Mouse (Mus musculus): Measurements from ENCODE around the gene Pde4c. TPM values are rescaled to one million over a fixed set of nuclear protein-coding genes. Genes with fewer than 3 reads are reported as not detected.

Pde4c gene
- total and polyA plus RNA-seq, 2 experiments from 2014 or later, result 0.23 to 0.48 TPM

DNA sequence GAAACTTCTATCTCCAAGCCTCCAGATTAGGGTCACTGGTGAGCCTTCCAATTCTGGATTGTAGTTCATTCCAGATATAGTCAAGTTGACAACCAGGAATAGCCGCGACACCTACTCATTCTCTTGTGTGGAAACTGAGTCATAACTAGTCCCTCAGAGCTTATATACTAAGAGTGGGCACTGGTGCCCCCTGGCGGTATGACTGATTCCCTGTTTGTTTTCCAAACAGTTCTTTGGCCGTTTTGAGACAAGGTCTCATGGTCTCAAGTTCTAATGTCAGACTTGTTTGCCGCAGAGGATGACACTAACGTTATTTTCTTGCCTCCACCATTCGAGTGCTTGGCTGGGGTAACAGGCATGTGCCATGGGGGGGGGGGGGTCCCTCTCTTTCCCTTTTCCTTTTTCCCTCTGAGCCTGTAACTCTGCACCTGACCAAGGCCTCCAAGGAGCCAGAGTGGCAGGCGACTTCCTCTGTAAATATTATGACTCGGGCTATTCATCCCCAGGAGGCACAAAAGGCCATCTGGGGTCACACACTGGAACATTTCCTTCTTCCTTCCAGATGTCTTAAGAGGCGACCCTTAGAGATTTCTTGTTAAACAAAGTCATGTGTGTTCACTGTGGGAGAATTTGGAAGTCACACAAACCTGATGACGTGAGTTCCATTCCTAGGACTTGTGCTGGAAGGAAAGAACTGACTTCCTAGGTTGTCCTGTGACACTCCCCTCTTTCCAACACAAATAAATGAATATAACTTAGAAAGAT, 28.7 kb downstream of the Pde4c start:
- Histone ChIP-seq H3K4me2 (ENCODE audit: low read depth) (no peak overlapping the region), H3K4me1 (ENCODE audit: insufficient read depth) (peaks cover 7% of the 10 kb centered on the region), H3K9me3 (ENCODE audit: low read length) (no peaks in the 10 kb centered on the region), H3K27me3 (ENCODE audit: insufficient read depth, low read length) (no peaks in the 10 kb centered on the region), H3K4me3 (ENCODE audit: low read depth, low read length) (no peak overlapping the region), H3K27ac (ENCODE audit: low read depth, low read length) (no peak overlapping the region), H3K36me3 (ENCODE audit: insufficient read depth) (peaks cover 14% of the 10 kb centered on the region), H3K9ac (no peak overlapping the region)
- DNase-seq, result peak; percentile 74
- no peak for ATAC-seq
- peak; percentile 77 for TF ChIP-seq CTCF (IDR thresholded peaks at IDR 0.05; ENCODE audit: low read depth)
- WGBS, result 41% methylated on average over 11 of the region's 11 CpGs

- 36% methylated on average over 21 of the region's 21 CpGs for WGBS
- peak overlapping the region; percentile 10; the same call in 1 of the 2 replicates for H3K27ac ChIP-seq (ENCODE audit: low read depth, low read length)
- DNase-seq, result peak; percentile 13
Measured at GRCm38 (mm10) chr8:70753151-70753550, 29.6 kb downstream of the Pde4c start.

DNA sequence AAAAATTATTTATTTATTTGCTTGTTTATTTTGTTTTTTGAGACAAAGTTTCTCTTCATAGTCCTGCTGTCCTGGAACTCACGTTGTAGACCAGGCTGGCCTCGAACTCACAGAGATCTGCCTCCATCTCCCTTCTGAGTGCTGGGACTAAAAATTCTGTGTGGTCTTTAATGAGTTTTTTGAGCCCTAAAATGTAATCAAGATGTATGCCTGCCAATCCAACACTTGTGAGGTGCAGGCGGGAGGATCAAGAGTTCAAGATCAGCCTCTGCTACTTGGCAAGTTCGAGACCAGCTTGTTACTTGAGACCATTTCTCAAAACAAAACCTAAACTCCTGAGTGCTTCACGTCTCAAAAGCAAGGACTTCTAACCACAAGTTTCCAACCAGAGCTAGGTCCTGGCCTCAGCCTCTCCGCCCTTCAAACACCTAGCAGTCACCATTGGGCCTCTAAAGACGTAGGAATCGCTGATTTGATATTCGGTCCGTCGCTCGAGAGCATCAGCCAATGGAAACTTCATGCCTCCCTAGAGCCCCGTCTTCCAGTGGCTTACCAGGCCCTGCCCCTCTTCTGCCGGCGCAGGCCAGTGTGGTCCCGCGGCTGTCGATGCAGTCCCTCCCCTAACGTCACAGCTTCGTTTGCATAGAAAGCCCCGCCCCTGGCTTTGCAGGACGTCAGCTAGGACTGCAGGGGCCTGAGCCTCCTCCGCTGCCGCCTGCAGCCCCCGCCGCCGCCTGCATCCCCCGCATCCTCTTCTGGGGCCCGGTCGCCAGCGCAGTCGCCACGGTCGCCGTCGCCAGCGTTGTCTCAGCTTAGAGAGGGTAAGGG, 30.7 kb downstream of the Pde4c start, which contains the start of gene Rab3a:
TSS of gene Rab3a (plus strand) at position 637 of the 828 bp plus-strand sequence.
- H3K36me3 ChIP-seq (ENCODE audit: insufficient read depth), result peaks cover 32% of the 10 kb centered on the region
- H3K4me2 ChIP-seq (ENCODE audit: low read depth), result peak within 1 kb of the TSS; percentile 67
- ATAC-seq, result peak; percentile 98
- no peak for TF ChIP-seq CTCF (IDR thresholded peaks at IDR 0.05; ENCODE audit: low read depth)
- peak within 1 kb of the TSS; percentile 94 for H3K4me3 ChIP-seq (ENCODE audit: low read depth, low read length)
- no peaks in the 10 kb centered on the region for H3K9me3 ChIP-seq (ENCODE audit: low read length)
- H3K4me1 ChIP-seq (ENCODE audit: insufficient read depth), result peaks cover 7% of the 10 kb centered on the region
- peak within 1 kb of the TSS; percentile 93 for H3K27ac ChIP-seq (ENCODE audit: low read depth, low read length)
- 9% methylated on average over 37 of the region's 37 CpGs for WGBS
- peak; percentile 98 for DNase-seq
- peak within 1 kb of the TSS; percentile 96 for H3K9ac ChIP-seq
- H3K27me3 ChIP-seq (ENCODE audit: insufficient read depth, low read length), result no peaks in the 10 kb centered on the region

More at GRCm38 (mm10) chr8:70753151-70753550, 29.6 kb downstream of the Pde4c start:
- no peak for TF ChIP-seq CTCF (IDR thresholded peaks at IDR 0.05; ENCODE audit: low read depth)
- Histone ChIP-seq H3K9ac (no peak overlapping the region), H3K9me3 (ENCODE audit: low read length) (no peaks in the 10 kb centered on the region), H3K27me3 (ENCODE audit: insufficient read depth, low read length) (no peaks in the 10 kb centered on the region), H3K36me3 (ENCODE audit: insufficient read depth) (peaks cover 24% of the 10 kb centered on the region), H3K4me2 (ENCODE audit: low read depth) (no peak overlapping the region), H3K4me3 (ENCODE audit: low read depth, low read length) (no peak overlapping the region), H3K4me1 (ENCODE audit: insufficient read depth) (peaks cover 7% of the 10 kb centered on the region)
- ATAC-seq, result no peak

GRCm38 (mm10) chr8:70754871-70755660, 31.5 kb downstream of the Pde4c start:
- Histone ChIP-seq H3K27me3 (ENCODE audit: insufficient read depth, low read length) (no peaks in the 10 kb centered on the region), H3K4me1 (ENCODE audit: insufficient read depth) (peaks cover 7% of the 10 kb centered on the region), H3K36me3 (ENCODE audit: insufficient read depth) (peaks cover 32% of the 10 kb centered on the region), H3K9me3 (ENCODE audit: low read length) (no peaks in the 10 kb centered on the region), H3K27ac (ENCODE audit: low read depth, low read length) (peak overlapping the region; percentile 93), H3K9ac (peak overlapping the region; percentile 96), H3K4me3 (ENCODE audit: low read depth, low read length) (peak overlapping the region; percentile 94), H3K4me2 (ENCODE audit: low read depth) (peak overlapping the region; percentile 67)
- peak; percentile 88 for DNase-seq
- no peak for TF ChIP-seq CTCF (IDR thresholded peaks at IDR 0.05; ENCODE audit: low read depth)
- 11% methylated on average over 50 of the region's 50 CpGs for WGBS
- peak; percentile 62 for ATAC-seq

DNA sequence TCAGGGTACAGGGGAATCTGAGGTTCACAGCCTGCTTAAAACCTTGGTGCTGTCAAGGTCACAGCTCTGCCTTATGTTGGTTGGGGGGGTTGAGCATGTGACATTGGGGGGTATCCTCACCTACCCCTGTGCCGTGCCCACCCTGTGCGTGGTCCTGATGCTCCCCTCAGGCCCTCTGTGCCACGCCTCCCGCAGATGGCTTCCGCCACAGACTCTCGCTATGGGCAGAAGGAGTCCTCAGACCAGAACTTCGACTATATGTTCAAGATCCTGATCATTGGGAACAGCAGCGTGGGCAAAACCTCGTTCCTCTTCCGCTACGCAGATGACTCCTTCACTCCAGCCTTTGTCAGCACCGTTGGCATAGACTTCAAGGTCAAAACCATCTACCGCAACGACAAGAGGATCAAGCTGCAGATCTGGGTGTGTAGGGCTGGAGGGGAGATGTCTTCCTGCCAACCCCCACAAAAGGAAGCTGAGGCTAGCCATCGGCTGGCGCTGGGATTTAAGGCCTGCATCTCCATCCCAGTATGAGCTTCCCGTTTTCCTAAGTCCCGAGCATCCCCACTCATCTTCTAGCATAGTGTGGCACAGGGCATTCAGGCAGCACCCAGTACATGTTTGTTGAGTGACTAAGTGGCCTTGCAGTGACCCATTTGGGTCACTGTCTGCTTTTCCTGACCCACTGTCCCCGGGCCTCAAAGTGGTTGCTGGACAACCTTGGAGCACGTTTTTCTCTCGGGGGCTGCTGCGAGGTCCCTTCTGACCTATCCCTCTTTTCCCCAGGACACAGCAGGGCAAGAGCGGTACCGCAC, 32.3 kb downstream of the Pde4c start:
- H3K4me3 ChIP-seq (ENCODE audit: low read depth, low read length), result peak overlapping the region; percentile 94
- ATAC-seq (no peak), DNase-seq (no peak)
- no peaks in the 10 kb centered on the region for H3K27me3 ChIP-seq (ENCODE audit: insufficient read depth, low read length)
- H3K4me2 ChIP-seq (ENCODE audit: low read depth), result peak overlapping the region; percentile 67
- H3K27ac ChIP-seq (ENCODE audit: low read depth, low read length), result peak overlapping the region; percentile 93
- WGBS, result 85% methylated on average over 24 of the region's 24 CpGs
- peaks cover 7% of the 10 kb centered on the region for H3K4me1 ChIP-seq (ENCODE audit: insufficient read depth)
- peak overlapping the region; percentile 96 for H3K9ac ChIP-seq
- no peak for TF ChIP-seq CTCF (IDR thresholded peaks at IDR 0.05; ENCODE audit: low read depth)
- H3K9me3 ChIP-seq (ENCODE audit: low read length), result no peaks in the 10 kb centered on the region
- peaks cover 32% of the 10 kb centered on the region for H3K36me3 ChIP-seq (ENCODE audit: insufficient read depth)
